8 mouse cellular contexts compared by ENCODE assay signal in the genomic region with DNA sequence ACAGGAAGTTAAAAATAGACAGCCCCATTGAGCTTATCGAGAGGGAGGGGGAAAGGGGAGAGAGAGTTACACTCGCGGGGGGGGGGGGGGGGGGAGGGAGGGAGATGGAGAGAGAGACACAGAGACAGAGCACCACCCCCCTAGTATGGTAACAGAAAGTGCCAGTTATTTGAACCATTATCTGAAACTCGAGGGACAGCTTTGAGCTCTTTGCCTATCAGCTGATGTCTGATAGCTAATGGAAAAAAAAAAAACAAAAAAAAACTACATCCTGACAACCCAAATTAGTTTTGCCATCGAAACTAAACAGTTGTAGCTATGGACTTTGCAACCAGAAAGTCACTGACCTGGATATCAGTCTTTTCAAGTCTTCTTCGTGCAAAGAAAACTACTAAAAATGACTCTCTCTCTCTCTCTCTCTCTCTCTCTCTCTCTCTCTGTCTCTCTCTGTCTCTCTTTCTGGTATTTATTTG. TPM values are rescaled to one million over a fixed set of nuclear protein-coding genes. Genes with fewer than 3 reads are reported as not detected.
A peak's percentile ranks its signal among the peaks of the same experiment; 100 is the strongest.
DNase-seq lines count a peak whose midpoint lies in the region; ATAC-seq and TF ChIP-seq lines count a peak whose summit lies in the region.

A gene (minus strand): TSS at position 4 of the 473 bp plus-strand sequence.

- peak within 1 kb of the TSS; percentile 47 for H3K4me3 ChIP-seq in lung, embryonic 14.5 days (ENCODE audit: low read depth, low read length)
- H3K4me3 ChIP-seq in hindbrain, embryonic 12.5 days, result peak within 1 kb of the TSS; percentile 32
- H3K4me3 ChIP-seq in liver, embryonic 13.5 days (replicated peaks), result peak within 1 kb of the TSS; percentile 62

- no peak for TF ChIP-seq CTCF in lung, embryonic 14.5 days (IDR thresholded peaks at IDR 0.05; ENCODE audit: low read depth)

- peak within 1 kb of the TSS; percentile 88 for H3K4me2 ChIP-seq in lung, embryonic 14.5 days
- peak within 1 kb of the TSS; percentile 63 for H3K4me2 ChIP-seq in hindbrain, embryonic 12.5 days (replicated peaks)
- peak within 1 kb of the TSS; percentile 81 for H3K4me2 ChIP-seq in liver, embryonic 13.5 days

- WGBS in lung, embryonic 14.5 days, result 8% methylated on average over 5 of the region's 6 CpGs
- WGBS in hindbrain, embryonic 12.5 days, result 25% methylated on average over 4 of the region's 6 CpGs
- WGBS in liver, embryonic 13.5 days (ENCODE audit: insufficient replicate concordance), result 1% methylated on average over 4 of the region's 6 CpGs

- ATAC-seq in lung, embryonic 14.5 days (ENCODE audit: insufficient read depth), result no peak
- ATAC-seq in erythroblast, adult 5-6 weeks (replicated peaks; ENCODE audit: low FRiP score, poor library complexity, severe bottlenecking), result 0 out of 2 replicates have a peak, but pooled peaks have one; percentile 15
- no peak for ATAC-seq in hindbrain, embryonic 12.5 days (ENCODE audit: low FRiP score)
- ATAC-seq in liver, embryonic 13.5 days (ENCODE audit: low read depth), result peak; percentile 49
- no peak for ATAC-seq in erythroid progenitor cell, adult 5-6 weeks (replicated peaks; ENCODE audit: low FRiP score, poor library complexity, severe bottlenecking)

- H3K27me3 ChIP-seq in lung, embryonic 14.5 days (ENCODE audit: insufficient read depth, low read length), result no peaks in the 10 kb centered on the region
- peaks cover 4% of the 10 kb centered on the region; the same call in 1 of the 2 replicates for H3K27me3 ChIP-seq in hindbrain, embryonic 12.5 days
- 0 out of 2 replicates have a peak, but pooled peaks cover 4% of the 10 kb centered on the region for H3K27me3 ChIP-seq in liver, embryonic 13.5 days

- peak within 1 kb of the TSS; percentile 85 for H3K27ac ChIP-seq in lung, embryonic 14.5 days (ENCODE audit: low read depth)
- 0 out of 2 replicates have a peak within 1 kb of the TSS, but pooled peaks have one; percentile 18 for H3K27ac ChIP-seq in hindbrain, embryonic 12.5 days
- no peak within 1 kb of the TSS for H3K27ac ChIP-seq in liver, embryonic 13.5 days

- H3K4me1 ChIP-seq in lung, embryonic 14.5 days (ENCODE audit: insufficient read depth), result peaks cover 11% of the 10 kb centered on the region; the same call in 1 of the 2 replicates
- H3K4me1 ChIP-seq in hindbrain, embryonic 12.5 days, result peaks cover 24% of the 10 kb centered on the region
- peaks cover 44% of the 10 kb centered on the region for H3K4me1 ChIP-seq in liver, embryonic 13.5 days (replicated peaks)

- DNase-seq in lung, embryonic 14.5 days, result no peak
- no peak for DNase-seq in lung, postnatal 10 days
- DNase-seq in liver, embryonic 13.5 days, result no peak
- no peak for DNase-seq in right cerebral cortex, postnatal 10 days (ENCODE audit: low spot score in 2 of 2)
- DNase-seq in spleen, postnatal 4 days (ENCODE audit: low spot score in 2 of 2), result no peak

- no peaks in the 10 kb centered on the region for H3K9me3 ChIP-seq in lung, embryonic 14.5 days (ENCODE audit: low read depth, low read length)
- no peaks in the 10 kb centered on the region for H3K9me3 ChIP-seq in hindbrain, embryonic 12.5 days (replicated peaks)
- no peaks in the 10 kb centered on the region for H3K9me3 ChIP-seq in liver, embryonic 13.5 days (replicated peaks)

- no peaks in the 10 kb centered on the region for H3K36me3 ChIP-seq in lung, embryonic 14.5 days (ENCODE audit: insufficient read depth)
- H3K36me3 ChIP-seq in hindbrain, embryonic 12.5 days, result no peaks in the 10 kb centered on the region
- no peaks in the 10 kb centered on the region for H3K36me3 ChIP-seq in liver, embryonic 13.5 days

- peak within 1 kb of the TSS; percentile 63 for H3K9ac ChIP-seq in lung, embryonic 14.5 days
- peak within 1 kb of the TSS; percentile 55 for H3K9ac ChIP-seq in hindbrain, embryonic 12.5 days
- H3K9ac ChIP-seq in liver, embryonic 13.5 days, result peak within 1 kb of the TSS; percentile 67

RNA-seq across cellular contexts. Expression of the gene that starts here (rescaled TPM):
- polyA plus RNA-seq in lung, embryonic 14.5 days (2014; fragmentation: Nextera tagmentation; extraction: Ambion mirVana), result 8.4 and 15.0 TPM in 2 replicates
- total RNA-seq in erythroblast, adult 5-6 weeks (2015; ENCODE audit: low replicate concordance), result 0.42 and 4.4 TPM in 2 replicates
- 2.0 and 3.5 TPM in 2 replicates for total RNA-seq in erythroblast, adult 5-6 weeks (2017; ENCODE audit: low replicate concordance)
- polyA plus RNA-seq in hindbrain, embryonic 12.5 days (2016; fragmentation: Nextera tagmentation; extraction: Ambion mirVana), result 5.9 and 10.4 TPM in 2 replicates
- 1.0 and 1.1 TPM in 2 replicates for polyA plus RNA-seq in liver, embryonic 13.5 days (2015; fragmentation: Nextera tagmentation; extraction: Ambion mirVana)
- 2.2 and 2.9 TPM in 2 replicates for total RNA-seq in erythroid progenitor cell, adult 5-6 weeks (2015; ENCODE audit: low replicate concordance)
- 0.45 and 4.2 TPM in 2 replicates for total RNA-seq in erythroid progenitor cell, adult 5-6 weeks (2017; ENCODE audit: low replicate concordance)

Comparison
In these comparisons a context has a peak if more than half of its experiments do, and no peak if none do; other contexts are left out.
1. ATAC-seq: peak in erythroblast, adult 5-6 weeks (single experiment) and liver, embryonic 13.5 days (single experiment); none in lung, embryonic 14.5 days (single experiment), hindbrain, embryonic 12.5 days (single experiment) and erythroid progenitor cell, adult 5-6 weeks (single experiment).
2. Peak in every context shown above with its lines, with median percentiles within 50 percentile points of each other: H3K4me2 ChIP-seq, H3K4me3 ChIP-seq and H3K9ac ChIP-seq.